Mouse (Mus musculus): ENCODE measurements around the gene Evi2b.

GRCm38 (mm10) chr11:79483876-79484528, 39.6 kb downstream of the Evi2b start:
- TF ChIP-seq CTCF (IDR thresholded peaks at IDR 0.05; ENCODE audit: low read depth, low read length) (no peak), TAL1 (conservative IDR thresholded peaks at IDR 0.05; ENCODE audit: low read depth, low read length) (no peak)
